Mouse (Mus musculus): ENCODE results near the gene Ube2o. TPM values are rescaled to one million over a fixed set of nuclear protein-coding genes. Genes with fewer than 3 reads are reported as not detected.

Gene Ube2o
- polyA plus RNA-seq, 2 experiments: 18.7 to 29.7 TPM

DNA sequence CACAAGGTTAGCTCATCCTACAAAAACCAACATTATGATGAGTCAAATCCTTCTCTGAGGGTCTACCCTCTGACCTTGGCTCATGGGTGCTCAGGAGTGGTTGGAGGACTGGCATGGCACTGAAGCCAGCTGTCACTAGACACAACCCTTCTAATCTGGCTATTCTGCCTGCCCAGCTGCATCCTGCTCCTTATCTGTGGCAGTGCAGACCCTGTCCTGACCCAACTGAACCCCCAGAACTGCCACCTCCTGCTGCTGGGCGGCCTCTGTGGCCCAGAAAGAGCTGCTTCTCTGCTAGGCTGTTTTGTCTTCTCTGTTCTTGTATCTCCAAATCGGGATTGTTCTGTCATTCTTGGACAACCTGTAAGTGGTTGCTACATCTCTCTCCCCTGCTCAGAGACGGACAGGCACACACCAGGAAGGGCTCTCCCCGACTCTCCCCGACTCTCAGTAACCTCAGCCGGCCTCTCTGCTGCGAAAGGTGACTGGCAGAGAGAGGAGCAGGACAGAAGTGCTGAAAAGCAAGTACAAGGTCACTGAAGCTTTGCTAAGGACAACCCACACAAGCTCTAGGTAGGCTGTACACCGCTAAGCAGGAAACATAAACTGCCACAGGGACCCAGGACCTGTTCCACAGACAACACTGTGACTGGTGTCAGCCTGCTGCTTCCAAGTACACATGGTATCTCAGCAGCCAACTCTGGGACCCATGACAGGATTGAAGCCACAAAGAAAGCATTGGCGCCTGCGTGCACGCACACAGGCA, 31.8 kb downstream of the Ube2o start:
- peaks cover 40% of the 10 kb centered on the region for H3K36me3 ChIP-seq (ENCODE audit: control insufficient read depth, insufficient read depth, low read length)
- ATAC-seq (ENCODE audit: low FRiP score, low read depth) (no peak), DNase-seq (ENCODE audit: low spot score) (no peak)
- H3K4me1 ChIP-seq (ENCODE audit: control insufficient read depth, insufficient read depth, low read length): no peaks in the 10 kb centered on the region
- H3K27ac ChIP-seq (replicated peaks; ENCODE audit: low read depth, low read length): no peak overlapping the region
- H3K9ac ChIP-seq (ENCODE audit: low read depth, low read length, severe bottlenecking): no peak overlapping the region
- no peak overlapping the region for H3K4me2 ChIP-seq (replicated peaks; ENCODE audit: low read depth, low read length, severe bottlenecking)
- WGBS: 91% methylated on average over 11 of the region's 11 CpGs
- no peak for TF ChIP-seq POLR2A (IDR thresholded peaks at IDR 0.05; ENCODE audit: borderline replicate concordance, extremely low read depth, insufficient read depth, insufficient read length)
- no peaks in the 10 kb centered on the region for H3K9me3 ChIP-seq (ENCODE audit: control insufficient read depth, low read length)
- no peaks in the 10 kb centered on the region for H3K27me3 ChIP-seq (ENCODE audit: control insufficient read depth, insufficient read depth, low read length)
- no peak overlapping the region for H3K4me3 ChIP-seq (replicated peaks; ENCODE audit: low read length)

DNA sequence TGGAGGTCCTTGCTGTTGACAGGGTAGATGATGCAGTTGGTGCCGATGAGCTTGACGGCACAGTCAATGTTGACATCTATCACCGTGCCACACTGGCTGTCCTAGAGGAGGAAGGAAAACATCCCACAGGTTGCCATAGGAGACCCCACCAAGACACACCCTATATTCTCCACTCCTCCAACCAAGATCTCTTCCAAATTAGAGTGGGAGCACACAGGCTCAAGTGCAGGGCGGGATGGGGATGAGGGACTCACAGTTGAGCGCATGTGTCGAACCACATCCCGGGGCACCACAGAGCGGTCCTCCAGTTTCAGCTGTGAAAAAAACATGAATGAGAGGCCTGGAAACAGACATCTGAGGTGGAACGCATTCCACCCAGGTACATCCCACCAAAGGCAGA, 32.5 kb downstream of the Ube2o start:
- TF ChIP-seq POLR2A (IDR thresholded peaks at IDR 0.05; ENCODE audit: borderline replicate concordance, extremely low read depth, insufficient read depth, insufficient read length): no peak
- Histone ChIP-seq H3K27ac (replicated peaks; ENCODE audit: low read depth, low read length) (no peak overlapping the region), H3K9me3 (ENCODE audit: control insufficient read depth, low read length) (no peaks in the 10 kb centered on the region), H3K4me1 (ENCODE audit: control insufficient read depth, insufficient read depth, low read length) (no peaks in the 10 kb centered on the region), H3K4me3 (replicated peaks; ENCODE audit: low read length) (no peak overlapping the region), H3K36me3 (ENCODE audit: control insufficient read depth, insufficient read depth, low read length) (peaks cover 47% of the 10 kb centered on the region), H3K27me3 (ENCODE audit: control insufficient read depth, insufficient read depth, low read length) (no peaks in the 10 kb centered on the region), H3K9ac (ENCODE audit: low read depth, low read length, severe bottlenecking) (no peak overlapping the region), H3K4me2 (replicated peaks; ENCODE audit: low read depth, low read length, severe bottlenecking) (no peak overlapping the region)
- ATAC-seq (ENCODE audit: low FRiP score, low read depth): no peak
- 89% methylated on average over 8 of the region's 9 CpGs for WGBS
- DNase-seq (ENCODE audit: low spot score): no peak

DNA sequence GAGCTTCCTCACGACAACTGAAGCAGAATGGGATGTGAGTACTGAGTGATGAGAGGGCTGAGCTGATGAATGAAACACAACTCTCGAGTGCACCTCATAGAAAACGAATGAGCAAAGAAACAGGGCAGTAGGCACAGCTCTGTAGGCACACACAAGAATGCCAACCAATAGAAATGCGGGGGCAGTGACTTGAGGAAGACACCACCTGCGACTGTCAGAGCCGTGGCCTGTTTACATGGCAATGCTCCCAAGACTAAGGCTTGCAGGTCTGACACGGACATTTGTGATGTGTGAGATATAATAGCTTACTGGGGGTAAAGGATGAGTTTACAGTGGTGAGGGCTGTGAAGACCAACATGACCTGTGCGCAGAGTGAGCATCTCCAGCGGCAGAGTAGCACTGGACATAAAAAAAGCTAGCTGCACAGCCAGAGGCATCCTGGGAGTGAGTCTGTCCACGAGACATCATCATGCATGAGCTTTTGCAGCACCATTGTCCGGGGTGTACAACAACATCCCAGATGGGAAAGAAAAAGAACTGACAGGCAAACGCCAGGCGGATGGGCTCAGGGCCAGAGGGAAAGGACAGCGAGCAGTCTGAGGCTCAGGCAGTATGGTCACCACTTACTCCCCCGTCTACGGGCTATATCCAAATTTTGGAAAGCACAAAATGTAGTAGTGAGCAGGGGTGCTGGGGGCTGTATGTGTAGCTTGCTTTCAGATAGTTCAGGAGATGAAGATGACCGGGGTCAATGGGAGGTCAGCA, 33.8 kb downstream of the Ube2o start:
- TF ChIP-seq POLR2A (IDR thresholded peaks at IDR 0.05; ENCODE audit: borderline replicate concordance, extremely low read depth, insufficient read depth, insufficient read length): no peak
- 91% methylated on average over 17 of the region's 17 CpGs for WGBS
- Histone ChIP-seq H3K4me1 (ENCODE audit: control insufficient read depth, insufficient read depth, low read length) (no peaks in the 10 kb centered on the region), H3K27ac (replicated peaks; ENCODE audit: low read depth, low read length) (no peak overlapping the region), H3K9me3 (ENCODE audit: control insufficient read depth, low read length) (no peaks in the 10 kb centered on the region), H3K9ac (ENCODE audit: low read depth, low read length, severe bottlenecking) (no peak overlapping the region), H3K27me3 (ENCODE audit: control insufficient read depth, insufficient read depth, low read length) (no peaks in the 10 kb centered on the region), H3K36me3 (ENCODE audit: control insufficient read depth, insufficient read depth, low read length) (peaks cover 60% of the 10 kb centered on the region), H3K4me3 (replicated peaks; ENCODE audit: low read length) (no peak overlapping the region), H3K4me2 (replicated peaks; ENCODE audit: low read depth, low read length, severe bottlenecking) (no peak overlapping the region)
- DNase-seq (ENCODE audit: low spot score): no peak
- no peak for ATAC-seq (ENCODE audit: low FRiP score, low read depth)

DNA sequence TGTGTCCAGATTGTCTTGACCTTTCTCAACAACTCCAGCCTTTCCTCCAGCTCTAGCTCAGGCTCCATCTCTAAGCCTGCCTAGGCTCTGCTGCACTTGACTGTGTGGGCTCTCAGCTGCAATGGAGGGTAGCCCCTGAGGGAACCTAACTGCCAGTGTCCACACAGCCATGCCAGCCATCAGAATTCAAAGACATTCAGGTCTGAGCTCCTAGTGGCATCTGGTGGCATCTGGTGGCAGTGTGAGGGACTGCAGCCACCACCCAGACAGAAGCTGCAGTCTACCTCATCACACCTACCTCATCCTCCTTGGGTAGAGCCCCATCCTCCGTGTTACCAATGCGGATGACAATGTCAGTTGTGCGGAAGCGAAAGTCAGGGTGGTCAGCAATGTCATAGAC, 38.1 kb downstream of the Ube2o start:
- DNase-seq (ENCODE audit: low spot score) (no peak), ATAC-seq (ENCODE audit: low FRiP score, low read depth) (no peak)
- Histone ChIP-seq H3K36me3 (ENCODE audit: control insufficient read depth, insufficient read depth, low read length) (peaks cover 98% of the 10 kb centered on the region), H3K4me3 (replicated peaks; ENCODE audit: low read length) (no peak overlapping the region), H3K9me3 (ENCODE audit: control insufficient read depth, low read length) (no peaks in the 10 kb centered on the region), H3K27me3 (ENCODE audit: control insufficient read depth, insufficient read depth, low read length) (no peaks in the 10 kb centered on the region), H3K4me1 (ENCODE audit: control insufficient read depth, insufficient read depth, low read length) (no peaks in the 10 kb centered on the region), H3K27ac (replicated peaks; ENCODE audit: low read depth, low read length) (no peak overlapping the region), H3K9ac (ENCODE audit: low read depth, low read length, severe bottlenecking) (no peak overlapping the region), H3K4me2 (replicated peaks; ENCODE audit: low read depth, low read length, severe bottlenecking) (no peak overlapping the region)
- no peak for TF ChIP-seq POLR2A (IDR thresholded peaks at IDR 0.05; ENCODE audit: borderline replicate concordance, extremely low read depth, insufficient read depth, insufficient read length)
- 89% methylated on average over 4 of the region's 4 CpGs for WGBS

DNA sequence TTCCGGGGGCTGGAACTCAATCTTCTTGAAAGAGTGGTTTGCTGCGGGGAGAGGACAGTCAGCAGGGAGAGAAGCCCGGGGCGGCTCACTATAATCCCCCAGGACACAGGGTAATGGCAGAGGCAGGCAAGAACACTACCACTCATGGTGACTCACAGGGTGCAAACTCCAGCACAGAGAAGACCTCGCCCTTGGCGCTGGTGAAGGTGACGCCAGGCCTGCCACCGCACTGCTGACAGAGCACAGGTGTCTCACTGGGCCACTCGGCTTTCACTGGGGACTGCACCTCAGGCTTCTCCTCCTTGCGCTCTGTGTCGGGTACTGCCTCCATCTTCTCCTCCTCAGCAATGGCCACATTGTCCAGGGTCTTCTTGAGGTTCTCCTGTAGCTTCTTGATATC, 40.1 kb downstream of the Ube2o start:
- Histone ChIP-seq H3K27ac (replicated peaks; ENCODE audit: low read depth, low read length) (no peak overlapping the region), H3K4me2 (replicated peaks; ENCODE audit: low read depth, low read length, severe bottlenecking) (no peak overlapping the region), H3K9me3 (ENCODE audit: control insufficient read depth, low read length) (no peaks in the 10 kb centered on the region), H3K9ac (ENCODE audit: low read depth, low read length, severe bottlenecking) (no peak overlapping the region), H3K4me3 (replicated peaks; ENCODE audit: low read length) (no peak overlapping the region), H3K4me1 (ENCODE audit: control insufficient read depth, insufficient read depth, low read length) (no peaks in the 10 kb centered on the region), H3K27me3 (ENCODE audit: control insufficient read depth, insufficient read depth, low read length) (no peaks in the 10 kb centered on the region), H3K36me3 (ENCODE audit: control insufficient read depth, insufficient read depth, low read length) (peaks cover 85% of the 10 kb centered on the region)
- DNase-seq (ENCODE audit: low spot score) (no peak), ATAC-seq (ENCODE audit: low FRiP score, low read depth) (no peak)
- no peak for TF ChIP-seq POLR2A (IDR thresholded peaks at IDR 0.05; ENCODE audit: borderline replicate concordance, extremely low read depth, insufficient read depth, insufficient read length)
- WGBS: 97% methylated on average over 11 of the region's 11 CpGs
